Mouse (Mus musculus) cerebellum, postnatal 10 days (tissue): ENCODE results near the gene Thegl.
A peak's percentile ranks its signal among the peaks of the same experiment; 100 is the strongest.
"Not testable (repeated sequence)": the region's sequence is repeated elsewhere in the genome, so short reads cannot be mapped to it uniquely, and the experiment has no call there.

Experiments used
- DNase-seq, 2 experiments: peaks; one replicate each; pipeline ENCODE4 v3.0.0; 2021; ENCODE audit warnings: mixed read lengths in 2 of 2

Gene Thegl

DNA sequence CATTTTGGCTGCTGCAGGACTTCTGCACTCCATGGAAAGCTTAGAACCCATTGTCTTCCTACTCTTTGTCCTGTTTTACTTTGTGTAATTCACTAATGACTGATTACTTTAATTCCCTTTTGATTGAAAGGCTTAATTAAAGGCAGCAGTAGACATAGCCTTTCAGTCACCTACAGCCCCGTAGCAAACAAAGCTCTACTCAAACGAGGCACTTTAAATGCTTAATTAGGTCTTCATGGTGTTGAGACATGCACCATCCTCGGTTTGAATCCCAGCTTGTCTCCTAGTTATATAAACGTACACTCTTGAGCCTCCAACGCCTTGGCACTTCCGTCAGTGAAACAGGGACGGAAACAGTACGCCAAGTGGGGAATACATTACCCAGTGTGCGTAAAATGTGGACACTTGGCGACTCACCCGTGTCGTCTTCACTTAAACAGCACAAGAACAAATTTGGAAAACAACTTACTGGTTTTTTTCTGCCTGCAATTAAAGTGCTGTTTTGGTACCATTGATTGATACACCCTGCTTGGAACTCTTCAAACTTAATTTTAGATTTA lies 41.1 kb downstream of the Thegl start:
- DNase-seq = no peak

DNA sequence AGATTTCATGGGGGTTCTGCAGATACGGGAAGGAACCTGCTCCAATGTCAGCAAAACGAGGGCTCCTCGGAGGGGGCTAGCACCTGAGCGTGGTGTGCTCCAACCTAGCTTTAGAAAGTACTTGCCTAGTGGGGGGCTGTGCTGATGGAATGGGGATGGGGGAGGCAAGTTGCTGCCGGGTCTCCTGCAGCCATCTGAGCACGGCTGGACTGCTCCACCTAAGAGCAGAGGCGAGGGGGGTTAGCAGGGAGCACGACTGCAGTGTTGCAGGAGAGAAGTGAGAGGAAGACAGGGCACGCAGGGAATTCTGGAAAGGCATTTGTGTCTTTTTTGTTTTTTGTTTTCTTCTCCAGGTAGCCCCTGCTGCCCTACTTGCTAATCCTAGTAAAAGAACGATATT lies 44.5 kb downstream of the Thegl start:
- no peak for DNase-seq

GRCm38 (mm10) chr5:77061372-77062038 lies 45.7 kb downstream of the Thegl start:
- DNase-seq = peak; percentile 78 to 83

GRCm38 (mm10) chr5:77067321-77067720 lies 51.5 kb downstream of the Thegl start:
- DNase-seq = no peak

- no peak for DNase-seq
These were observed 55.2 kb downstream of the Thegl start for GRCm38 (mm10) chr5:77070987-77071386.

GRCm38 (mm10) chr5:77071626-77072025 lies 55.8 kb downstream of the Thegl start:
- peak; percentile 33 to 46 for DNase-seq

DNA sequence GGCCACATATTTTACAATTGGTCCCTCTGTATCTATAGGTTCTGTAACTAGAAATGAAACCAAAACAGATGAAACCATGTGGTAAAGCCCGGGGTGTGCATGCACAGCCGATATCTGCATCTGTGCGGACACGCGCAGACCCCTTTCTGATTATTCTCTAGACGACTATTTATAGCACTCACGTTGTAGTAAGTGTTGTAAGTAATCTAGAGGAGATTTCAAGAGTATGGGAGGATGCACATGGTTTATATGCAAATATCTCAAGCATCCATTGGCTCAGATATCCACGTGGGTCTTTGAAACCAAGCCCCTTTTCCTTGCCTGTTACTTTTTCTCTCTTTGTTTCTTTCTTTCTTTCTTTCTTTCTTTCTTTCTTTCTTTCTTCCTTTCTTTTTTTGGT lies 58.0 kb downstream of the Thegl start:
- no peak for DNase-seq

DNA sequence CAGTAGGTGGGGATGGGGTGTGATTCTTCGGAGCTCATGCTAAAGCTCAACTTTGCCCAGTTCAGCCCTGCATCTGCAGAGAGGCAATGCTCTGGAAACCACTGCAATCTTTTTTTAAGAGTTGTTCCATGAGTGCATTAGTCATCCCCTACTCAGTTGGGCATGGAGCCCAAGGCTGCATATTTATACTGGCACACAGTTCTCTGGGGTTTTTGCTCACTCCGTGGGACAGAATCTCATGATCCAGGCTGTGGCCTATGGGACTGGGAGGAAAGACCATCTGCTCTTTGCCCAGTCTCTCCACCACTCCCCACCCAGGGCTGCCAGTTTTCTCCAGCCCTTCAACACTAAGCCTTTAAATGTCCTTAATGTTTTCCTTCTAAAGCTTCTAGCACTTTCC lies 59.1 kb downstream of the Thegl start:
- no peak for DNase-seq

- peak; percentile 42 to 54 for DNase-seq
These were observed 60.1 kb downstream of the Thegl start for GRCm38 (mm10) chr5:77075951-77076350.

GRCm38 (mm10) chr5:77080761-77081160 lies 64.9 kb downstream of the Thegl start:
- peak in 1 of 2 experiments; percentile 27 for DNase-seq

GRCm38 (mm10) chr5:77082735-77083134 lies 66.9 kb downstream of the Thegl start:
- DNase-seq = no peak

- no peak for DNase-seq
These were observed 68.6 kb downstream of the Thegl start for GRCm38 (mm10) chr5:77084418-77084817.

- DNase-seq = no peak
These were observed 70.1 kb downstream of the Thegl start for GRCm38 (mm10) chr5:77085753-77086450.

DNA sequence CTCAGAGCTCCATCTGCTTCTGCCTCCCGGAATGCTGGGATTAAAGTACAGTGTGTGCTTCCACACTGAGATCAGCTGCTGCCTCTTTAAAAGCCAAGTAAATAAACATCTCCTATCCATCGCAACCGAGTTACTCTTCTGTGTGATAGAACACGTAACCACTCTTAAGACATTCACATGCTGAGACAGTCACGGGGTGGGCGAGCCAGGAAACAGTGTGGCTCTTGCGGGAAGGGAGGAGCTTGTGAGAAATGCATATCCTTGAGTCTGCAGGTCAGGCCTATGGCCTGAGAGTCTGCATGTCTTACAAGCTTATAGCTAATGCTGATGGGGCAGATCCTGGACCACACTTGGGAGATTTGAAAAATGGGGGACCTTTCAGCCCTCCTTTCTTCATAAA lies 70.7 kb downstream of the Thegl start:
- no peak for DNase-seq

DNA sequence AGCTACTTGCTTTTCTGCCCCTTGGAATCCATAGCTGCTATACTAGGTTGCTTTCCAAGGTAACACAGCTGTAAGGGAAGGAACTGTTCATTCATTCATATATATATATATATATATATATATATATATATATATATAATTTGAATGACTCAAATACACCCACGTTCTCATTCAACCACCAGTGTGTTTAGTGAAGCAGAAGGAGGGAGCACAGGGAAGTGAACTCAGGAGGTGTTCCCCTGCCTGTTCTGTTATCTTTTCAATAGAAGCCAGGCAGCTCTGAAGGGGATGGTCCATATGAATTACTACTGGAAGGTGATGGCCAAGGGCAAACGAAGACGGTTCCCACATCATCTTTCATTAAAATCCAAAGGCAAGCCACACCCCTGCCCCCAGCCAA lies 71.3 kb downstream of the Thegl start:
- no peak for DNase-seq

GRCm38 (mm10) chr5:77089294-77089693 lies 73.5 kb downstream of the Thegl start:
- DNase-seq = peak; percentile 77 to 80

GRCm38 (mm10) chr5:77089901-77090300 lies 74.1 kb downstream of the Thegl start:
- DNase-seq = no peak

DNA sequence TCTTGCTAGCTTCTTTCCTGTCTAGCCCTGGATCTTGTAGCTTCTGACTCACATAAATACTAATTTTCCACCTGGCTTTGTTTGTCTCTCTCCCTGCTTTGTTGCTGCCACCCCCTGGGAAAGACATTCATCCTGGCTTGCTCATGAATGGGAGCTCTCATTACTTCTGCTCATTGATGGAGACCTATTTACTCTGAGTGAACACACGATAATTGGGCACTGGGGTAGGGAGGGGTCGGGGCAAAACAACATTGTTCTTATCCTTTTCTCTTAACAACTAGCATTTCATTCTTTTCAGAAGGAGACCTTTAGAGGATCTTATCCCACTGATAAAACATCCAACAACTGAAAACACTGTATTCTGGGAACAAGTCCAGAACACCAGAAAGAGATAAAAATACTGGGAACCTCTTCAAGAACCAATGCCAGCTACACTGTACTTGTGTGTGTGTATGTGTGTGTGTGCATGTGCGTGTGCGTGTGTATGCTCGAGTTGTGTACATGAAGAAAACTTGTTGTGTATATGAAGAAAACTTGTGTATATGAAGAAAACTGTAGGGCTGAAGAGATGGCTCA lies 74.8 kb downstream of the Thegl start:
- DNase-seq = no peak

DNA sequence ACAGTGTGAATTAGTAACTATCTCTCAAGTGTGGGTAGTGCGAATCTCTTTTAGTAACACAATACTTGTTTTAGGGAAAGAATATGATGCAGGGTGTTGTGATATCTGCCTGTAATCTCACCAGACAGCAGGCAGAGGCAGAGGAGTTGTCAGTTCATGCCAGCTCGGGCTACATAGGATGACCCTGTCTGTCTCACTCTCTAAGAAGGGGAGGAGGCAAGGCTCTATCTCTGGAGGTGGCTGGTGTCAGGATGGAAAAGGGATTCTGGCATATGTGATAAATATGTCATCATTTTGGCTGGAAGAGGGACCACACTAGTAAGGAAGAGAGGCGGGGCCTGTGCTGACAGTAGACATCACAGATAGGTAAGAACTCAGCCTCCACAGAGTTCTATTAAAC lies 76.1 kb downstream of the Thegl start:
- no peak for DNase-seq

- DNase-seq = no peak
These were observed 76.7 kb downstream of the Thegl start for GRCm38 (mm10) chr5:77092531-77092930.

- no peak for DNase-seq
These were observed 78.1 kb downstream of the Thegl start for GRCm38 (mm10) chr5:77093961-77094360.

- peak; percentile 67 to 76 for DNase-seq
These were observed 79.0 kb downstream of the Thegl start for GRCm38 (mm10) chr5:77094510-77095491.

- DNase-seq = not testable (repeated sequence)
These were observed 80.4 kb downstream of the Thegl start for GRCm38 (mm10) chr5:77096194-77096593.
